Mouse (Mus musculus): Measurements from ENCODE around the gene Accsl. TPM values are rescaled to one million over a fixed set of nuclear protein-coding genes. Genes with fewer than 3 reads are reported as not detected.

Accsl gene
- polyA plus RNA-seq, 1 experiment: 3.2 TPM

DNA sequence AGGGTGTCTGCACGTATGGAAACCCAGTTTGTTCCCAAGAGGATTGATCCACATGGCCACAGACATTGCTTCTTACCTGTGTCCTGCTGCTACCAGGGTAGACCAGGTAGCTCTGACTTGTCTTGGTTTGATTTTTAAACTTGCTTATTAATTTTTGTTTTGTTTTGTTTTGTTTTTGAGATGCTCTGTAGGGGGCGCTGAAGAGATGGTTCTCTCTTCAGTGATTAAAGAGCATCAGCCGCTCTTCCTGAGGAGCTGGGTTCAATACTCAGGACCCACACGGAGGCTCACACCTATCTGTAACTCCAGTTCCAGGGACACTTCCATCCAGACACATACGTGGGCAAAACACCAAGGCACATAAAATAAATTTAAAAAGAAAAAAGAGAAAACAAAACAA is 14.1 kb upstream of the Accsl start:
- WGBS: 44% methylated on average over 5 of the region's 5 CpGs
- TF ChIP-seq CTCF (IDR thresholded peaks at IDR 0.05; ENCODE audit: control insufficient read depth, insufficient read depth, low read length) (no peak), POLR2A (IDR thresholded peaks at IDR 0.05; ENCODE audit: borderline replicate concordance, control insufficient read depth, low read depth, low read length) (no peak)
- Histone ChIP-seq H3K4me3 (replicated peaks; ENCODE audit: control insufficient read depth, low read depth, low read length) (no peak overlapping the region), H3K27ac (ENCODE audit: control insufficient read depth, insufficient read depth, low read depth, low read length, poor library complexity) (no peak overlapping the region), H3K4me1 (ENCODE audit: control insufficient read depth, insufficient read depth, low read length) (no peaks in the 10 kb centered on the region)

DNA sequence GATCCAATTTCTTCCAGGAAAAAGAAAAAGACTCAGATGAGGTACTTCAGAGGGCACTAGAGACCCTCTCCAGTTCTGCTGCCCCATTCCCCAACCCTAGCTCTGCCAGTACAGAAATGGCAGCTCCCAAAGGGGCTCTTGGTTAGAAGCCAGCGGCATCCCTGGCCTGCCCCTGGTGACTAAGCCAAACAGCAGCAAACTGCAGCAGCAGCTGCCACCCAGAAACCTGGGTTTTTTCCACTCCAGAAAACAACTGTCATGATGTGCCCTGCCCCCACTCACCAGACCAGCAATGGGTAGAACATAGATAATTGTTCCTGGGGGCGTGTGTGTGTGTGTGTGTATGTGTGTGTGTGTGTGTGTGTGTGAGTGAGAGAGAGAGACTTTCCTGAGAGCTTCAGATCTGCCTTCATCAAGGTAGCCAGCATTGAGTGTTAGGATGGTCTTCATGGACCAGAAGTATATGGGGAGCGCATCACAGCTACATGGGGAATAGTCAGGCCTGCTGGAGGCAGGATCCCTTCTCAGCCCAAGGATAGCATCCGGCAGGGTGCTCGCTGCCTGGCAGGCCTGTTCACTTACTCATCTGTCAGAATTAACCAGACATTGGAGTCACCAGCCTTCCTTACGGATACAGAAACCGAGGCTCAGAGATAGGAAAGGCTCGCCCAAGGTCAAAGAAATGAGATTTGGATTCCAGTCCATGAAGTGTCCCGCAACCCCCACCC is 12.8 kb upstream of the Accsl start:
- 82% methylated on average over 9 of the region's 9 CpGs for WGBS
- TF ChIP-seq CTCF (IDR thresholded peaks at IDR 0.05; ENCODE audit: control insufficient read depth, insufficient read depth, low read length) (no peak), POLR2A (IDR thresholded peaks at IDR 0.05; ENCODE audit: borderline replicate concordance, control insufficient read depth, low read depth, low read length) (no peak)
- no peaks in the 10 kb centered on the region for H3K4me1 ChIP-seq (ENCODE audit: control insufficient read depth, insufficient read depth, low read length)
- H3K4me3 ChIP-seq (replicated peaks; ENCODE audit: control insufficient read depth, low read depth, low read length): no peak overlapping the region
- H3K27ac ChIP-seq (ENCODE audit: control insufficient read depth, insufficient read depth, low read depth, low read length, poor library complexity): no peak overlapping the region

DNA sequence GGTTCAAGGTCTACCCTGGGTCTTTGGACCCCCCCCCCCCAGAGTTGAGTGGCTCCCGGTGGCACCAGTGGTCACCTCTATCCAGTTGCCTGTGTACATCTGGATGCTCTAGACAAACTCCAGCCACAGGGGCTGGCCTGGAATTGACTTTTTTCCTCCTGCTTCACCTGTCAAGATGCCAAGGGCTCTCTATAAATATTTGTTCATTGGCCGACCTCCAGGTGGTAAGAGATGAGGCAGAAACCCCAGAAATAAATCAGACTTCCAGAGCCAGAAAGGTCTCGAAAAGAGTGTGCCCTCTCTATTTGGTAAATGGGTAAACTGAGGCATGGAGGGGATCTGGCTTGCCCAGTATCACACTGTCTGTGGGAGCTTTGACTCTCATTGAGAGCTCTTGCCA is 12.0 kb upstream of the Accsl start:
- Histone ChIP-seq H3K4me1 (ENCODE audit: control insufficient read depth, insufficient read depth, low read length) (no peaks in the 10 kb centered on the region), H3K4me3 (replicated peaks; ENCODE audit: control insufficient read depth, low read depth, low read length) (no peak overlapping the region), H3K27ac (ENCODE audit: control insufficient read depth, insufficient read depth, low read depth, low read length, poor library complexity) (no peak overlapping the region)
- WGBS: 54% methylated on average over 3 of the region's 3 CpGs
- TF ChIP-seq CTCF (IDR thresholded peaks at IDR 0.05; ENCODE audit: control insufficient read depth, insufficient read depth, low read length) (no peak), POLR2A (IDR thresholded peaks at IDR 0.05; ENCODE audit: borderline replicate concordance, control insufficient read depth, low read depth, low read length) (no peak)

DNA sequence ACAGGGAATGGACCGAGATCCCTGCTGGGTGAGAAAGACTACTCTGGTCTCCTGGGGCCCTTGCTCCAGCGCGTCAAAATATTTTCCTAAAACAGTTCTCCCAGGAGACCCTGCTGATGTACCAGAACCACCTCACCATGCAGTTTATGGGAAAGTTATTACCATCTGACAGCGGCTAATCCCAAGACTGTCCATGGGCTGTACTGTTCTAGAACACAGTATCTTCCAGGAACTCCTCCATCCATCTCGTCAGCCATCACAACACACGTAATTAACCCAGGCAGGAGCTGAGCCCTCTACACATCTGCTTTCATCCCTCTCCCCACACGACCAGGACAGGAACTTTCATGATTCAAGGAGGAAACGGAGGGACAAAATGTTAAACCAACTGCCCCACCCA is 11.5 kb upstream of the Accsl start:
- Histone ChIP-seq H3K4me1 (ENCODE audit: control insufficient read depth, insufficient read depth, low read length) (no peaks in the 10 kb centered on the region), H3K4me3 (replicated peaks; ENCODE audit: control insufficient read depth, low read depth, low read length) (no peak overlapping the region), H3K27ac (ENCODE audit: control insufficient read depth, insufficient read depth, low read depth, low read length, poor library complexity) (no peak overlapping the region)
- no peak for TF ChIP-seq POLR2A (IDR thresholded peaks at IDR 0.05; ENCODE audit: borderline replicate concordance, control insufficient read depth, low read depth, low read length)
- no peak for TF ChIP-seq CTCF (IDR thresholded peaks at IDR 0.05; ENCODE audit: control insufficient read depth, insufficient read depth, low read length)
- WGBS: 73% methylated on average over 8 of the region's 8 CpGs

DNA sequence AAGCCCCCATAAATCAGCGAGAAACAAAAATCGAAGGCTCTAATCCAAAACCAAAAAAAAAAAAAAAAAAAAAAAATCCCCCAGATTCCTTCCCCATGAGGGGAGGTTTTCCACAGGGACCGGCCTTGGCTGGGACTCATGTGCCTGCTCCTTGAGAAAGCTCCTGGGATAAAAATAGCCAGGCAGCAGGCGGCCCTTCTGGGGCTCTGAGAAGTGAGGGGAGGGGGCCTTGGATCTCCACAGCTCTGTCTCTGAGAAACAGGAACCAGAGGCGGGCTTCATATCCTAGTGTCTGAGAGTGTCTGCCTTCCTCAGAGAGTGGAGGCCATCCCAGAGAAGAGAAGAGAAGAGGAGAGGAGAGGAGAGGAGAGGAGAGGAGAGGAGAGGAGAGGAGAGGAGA is 8.0 kb upstream of the Accsl start:
- Histone ChIP-seq H3K4me1 (ENCODE audit: control insufficient read depth, insufficient read depth, low read length) (no peaks in the 10 kb centered on the region), H3K4me3 (replicated peaks; ENCODE audit: control insufficient read depth, low read depth, low read length) (no peak overlapping the region), H3K27ac (ENCODE audit: control insufficient read depth, insufficient read depth, low read depth, low read length, poor library complexity) (no peak overlapping the region)
- WGBS: 58% methylated on average over 5 of the region's 5 CpGs
- TF ChIP-seq CTCF (IDR thresholded peaks at IDR 0.05; ENCODE audit: control insufficient read depth, insufficient read depth, low read length) (no peak), POLR2A (IDR thresholded peaks at IDR 0.05; ENCODE audit: borderline replicate concordance, control insufficient read depth, low read depth, low read length) (no peak)

DNA sequence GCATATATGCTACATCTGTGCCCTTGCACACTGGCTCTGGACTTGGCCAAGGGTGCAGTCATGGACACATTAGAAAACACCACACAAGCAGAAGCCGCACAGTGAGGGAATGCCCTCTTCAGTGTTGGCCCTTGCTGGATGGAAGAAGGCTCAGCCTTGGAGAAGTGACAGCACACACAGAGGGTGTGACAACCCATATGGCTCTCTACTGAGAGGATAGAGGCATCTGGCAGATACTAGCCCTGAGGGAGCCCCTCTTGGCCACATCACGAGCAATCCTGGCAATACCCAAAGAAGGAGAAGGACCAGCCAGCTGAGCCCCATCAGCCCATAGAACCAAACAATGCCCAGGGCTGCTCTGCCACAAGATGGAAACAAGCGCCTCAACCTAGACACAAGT is 5.6 kb upstream of the Accsl start:
- Histone ChIP-seq H3K4me1 (ENCODE audit: control insufficient read depth, insufficient read depth, low read length) (no peaks in the 10 kb centered on the region), H3K27ac (ENCODE audit: control insufficient read depth, insufficient read depth, low read depth, low read length, poor library complexity) (no peak overlapping the region), H3K4me3 (replicated peaks; ENCODE audit: control insufficient read depth, low read depth, low read length) (no peak overlapping the region)
- 73% methylated on average over 3 of the region's 3 CpGs for WGBS
- no peak for TF ChIP-seq POLR2A (IDR thresholded peaks at IDR 0.05; ENCODE audit: borderline replicate concordance, control insufficient read depth, low read depth, low read length)
- no peak for TF ChIP-seq CTCF (IDR thresholded peaks at IDR 0.05; ENCODE audit: control insufficient read depth, insufficient read depth, low read length)

DNA sequence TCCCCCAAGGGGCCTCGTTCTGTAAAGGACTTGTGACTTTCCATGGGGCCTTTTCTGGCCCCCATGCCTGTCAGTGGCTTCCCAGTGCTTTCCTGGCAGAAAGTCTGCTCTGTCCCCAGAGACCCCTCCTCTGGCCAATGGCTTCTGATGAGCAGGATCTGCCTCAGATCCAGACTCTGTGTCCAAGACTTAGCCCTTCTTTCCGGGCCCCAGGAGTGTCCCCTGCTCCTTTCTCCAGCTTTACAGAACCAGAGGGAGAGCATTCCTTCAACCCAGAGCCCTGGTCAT is 5.2 kb upstream of the Accsl start:
- Histone ChIP-seq H3K4me1 (ENCODE audit: control insufficient read depth, insufficient read depth, low read length) (no peaks in the 10 kb centered on the region), H3K4me3 (replicated peaks; ENCODE audit: control insufficient read depth, low read depth, low read length) (no peak overlapping the region), H3K27ac (ENCODE audit: control insufficient read depth, insufficient read depth, low read depth, low read length, poor library complexity) (no peak overlapping the region)
- TF ChIP-seq CTCF (IDR thresholded peaks at IDR 0.05; ENCODE audit: control insufficient read depth, insufficient read depth, low read length): no peak
- TF ChIP-seq POLR2A (IDR thresholded peaks at IDR 0.05; ENCODE audit: borderline replicate concordance, control insufficient read depth, low read depth, low read length): no peak
- 31% methylated on average over 2 of the region's 2 CpGs for WGBS

DNA sequence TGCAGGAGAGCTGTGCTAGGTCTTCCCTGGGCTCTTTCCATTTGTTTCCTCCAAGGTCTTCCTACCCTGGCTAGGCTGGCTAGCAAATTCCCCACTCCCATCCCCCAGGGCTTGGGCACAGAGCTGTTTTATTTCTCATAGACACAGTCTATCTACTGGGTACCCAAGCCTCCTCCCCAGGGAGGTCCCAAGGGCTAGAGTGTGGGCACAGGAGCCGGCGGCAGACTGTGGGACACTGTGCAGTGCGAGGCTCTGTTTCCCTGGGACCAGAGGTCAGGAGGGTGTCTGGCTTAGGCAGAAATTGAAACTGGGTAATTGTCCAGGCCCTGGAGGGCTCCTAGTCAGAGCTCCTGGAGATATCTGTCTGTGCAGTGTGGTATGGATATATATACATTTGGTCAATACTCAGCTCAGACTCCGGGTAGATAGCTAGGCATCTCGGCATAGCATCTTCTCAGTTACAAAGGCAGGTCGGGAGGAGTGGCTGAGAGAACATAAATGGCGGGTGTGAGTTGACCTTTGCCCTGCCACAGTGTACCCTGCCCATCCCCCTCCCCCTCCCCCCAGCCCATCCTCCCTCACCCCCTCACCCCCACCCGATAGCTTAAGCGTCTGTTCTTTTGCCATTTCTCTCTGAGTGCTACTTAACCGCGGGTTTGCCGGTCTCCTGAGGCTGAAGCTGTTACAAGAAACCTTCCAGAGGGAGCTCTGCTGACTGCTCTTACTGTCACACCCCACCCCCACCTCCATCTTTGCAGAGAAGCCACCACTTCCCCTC is 4.7 kb upstream of the Accsl start:
- no peak overlapping the region for H3K27ac ChIP-seq (ENCODE audit: control insufficient read depth, insufficient read depth, low read depth, low read length, poor library complexity)
- TF ChIP-seq POLR2A (IDR thresholded peaks at IDR 0.05; ENCODE audit: borderline replicate concordance, control insufficient read depth, low read depth, low read length): no peak
- TF ChIP-seq CTCF (IDR thresholded peaks at IDR 0.05; ENCODE audit: control insufficient read depth, insufficient read depth, low read length): no peak
- H3K4me3 ChIP-seq (replicated peaks; ENCODE audit: control insufficient read depth, low read depth, low read length): no peak overlapping the region
- H3K4me1 ChIP-seq (ENCODE audit: control insufficient read depth, insufficient read depth, low read length): no peaks in the 10 kb centered on the region
- WGBS: 34% methylated on average over 12 of the region's 12 CpGs

All from bone marrow, adult 2 months (tissue).